Mouse (Mus musculus) erythroblast, embryonic 14.5 days (primary cell): ENCODE measurements at regions not wholly inside any gene's neighbourhood (a gene's known extent, or its start where the extent isn't known, plus 50 kb on each side); places are given as distances from the start of the nearest gene placed in this dataset.

Source experiments
- GATA1 ChIP-seq: IDR thresholded peaks from 2 replicates; pipeline ENCODE4 v1.6.1; 2012; ENCODE audit warnings: low read length, inconsistent platforms, mixed read lengths
- TAL1 ChIP-seq: IDR thresholded peaks from 3 replicates; pipeline ENCODE4 v1.6.1; 2012; ENCODE audit warnings: low read length, inconsistent platforms, mixed read lengths

DNA sequence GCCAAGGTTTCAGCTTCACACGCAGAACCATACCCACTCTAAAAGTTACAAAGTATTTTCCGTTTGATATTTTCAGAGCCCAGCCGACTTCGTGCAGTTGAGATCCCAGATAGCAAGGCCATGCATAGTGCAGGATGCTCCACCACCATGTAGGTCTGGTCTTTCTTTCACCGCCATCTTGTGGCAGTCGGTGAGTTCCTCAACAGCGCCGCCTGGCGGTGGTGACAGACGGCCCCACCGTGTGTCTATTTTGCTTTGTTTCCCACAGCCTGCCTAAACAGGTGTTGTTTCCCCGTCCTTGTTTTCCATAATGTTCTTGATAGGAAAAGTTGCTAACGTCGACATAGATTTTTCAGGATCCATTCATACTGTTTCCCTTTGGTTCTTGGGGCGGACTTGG lies 208.3 kb upstream of the Zdhhc25 start:
- TF ChIP-seq TAL1 (no peak), GATA1 (no peak)
